Mouse (Mus musculus) bone marrow, adult 2 months (tissue): ENCODE data around the gene Rgs3.

Source experiments
- CTCF ChIP-seq: fragments of 200-500 bp; IDR thresholded peaks from 2 replicates; pipeline ENCODE4 v1.5.1; 2011; ENCODE audit warnings: low read length, control low read depth; ENCODE audit not compliant: control insufficient read depth, insufficient read depth
- POLR2A ChIP-seq: fragments of 200-500 bp; IDR thresholded peaks from 2 replicates; pipeline ENCODE4 v1.6.1; 2011; ENCODE audit warnings: low read depth, mild to moderate bottlenecking, control low read depth, low read length, borderline replicate concordance; ENCODE audit not compliant: control insufficient read depth

GRCm38 (mm10) chr4:62711159-62711558 is 151.5 kb downstream of the Rgs3 start:
- TF ChIP-seq POLR2A: no peak
- no peak for TF ChIP-seq CTCF
